Mouse (Mus musculus): ENCODE data around the gene Gzmd. TPM values are rescaled to one million over a fixed set of nuclear protein-coding genes. Genes with fewer than 3 reads are reported as not detected.

Gene Gzmd
- total RNA-seq, 4 experiments from 2014 or later, result not detected

GRCm38 (mm10) chr14:56085167-56085566 lies 47.2 kb downstream of the Gzmd start, which contains the start of gene Mcpt8:
Mcpt8 (minus strand) TSS chr14:56085273.
- no peak for DNase-seq (ENCODE audit: low spot score in 2 of 2)

- DNase-seq (ENCODE audit: low spot score in 2 of 2), result no peak
These were observed 50.4 kb downstream of the Gzmd start for GRCm38 (mm10) chr14:56082016-56082415.

Small RNA genes lying within 50 kb of the gene (microRNA-seq; reads per million reads assigned to microRNA genes)
- gene Mir6949, result 0 reads per million in 2 experiments

Other genes starting within 250 kb of the Gzmd start
- under 1 TPM; 0.09 to 0.52 (median 0.23) TPM for gene Cbln3, start 248.2 kb downstream of the Gzmd start, total RNA-seq (2022)
- gene Khnyn, start 247.7 kb downstream of the Gzmd start, total RNA-seq (2022), result 10 to 100 TPM; 12.7 to 15.8 (median 13.0) TPM
- 100 to 1,000 TPM; 101 to 123 (median 111) TPM for gene Sdr39u1, start 232.3 kb downstream of the Gzmd start, total RNA-seq (2022)
- gene Cma1, start 187.9 kb downstream of the Gzmd start, total RNA-seq (2022), result not detected
- not detected for gene Cma2, start 181.6 kb downstream of the Gzmd start, total RNA-seq (2022)
- not detected for gene Mcpt1, start 114.6 kb downstream of the Gzmd start, total RNA-seq (2022)
- gene Mcpt9, start 102.1 kb downstream of the Gzmd start, total RNA-seq (2022), result not detected
- gene Mcpt2, start 90.6 kb downstream of the Gzmd start, total RNA-seq (2022), result not detected
- gene Mcpt4, start 70.3 kb downstream of the Gzmd start, total RNA-seq (2022), result not detected
- gene Mcpt8, start 47.3 kb downstream of the Gzmd start, total RNA-seq (2022), result not detected
- not detected for gene Ctsg, start 30.0 kb downstream of the Gzmd start, total RNA-seq (2022)
- gene Gzme, start 12.0 kb downstream of the Gzmd start, total RNA-seq (2022), result not detected
- not detected for gene Gzmg, start 27.0 kb upstream of the Gzmd start, total RNA-seq (2022)
- not detected for gene Gzmn, start 42.0 kb upstream of the Gzmd start, total RNA-seq (2022)
- gene Gzmf, start 78.8 kb upstream of the Gzmd start, total RNA-seq (2022), result not detected
- gene Gzmc, start 102.0 kb upstream of the Gzmd start, total RNA-seq (2022), result not detected
- not detected for gene Gzmb, start 129.7 kb upstream of the Gzmd start, total RNA-seq (2022)
- under 1 TPM in 2 of 4 experiments, not detected in 2; 0.30 to 0.57 TPM for gene Atp12a, start 232.5 kb upstream of the Gzmd start, total RNA-seq (2022)

Measured in left cerebral cortex, adult 8-10 months (tissue).